Mouse (Mus musculus) cerebellum, postnatal 10 days (tissue): ENCODE data around the gene Mmp25.
"Not testable (repeated sequence)": the region's sequence is repeated elsewhere in the genome, so short reads cannot be mapped to it uniquely, and the experiment has no call there.

Experiments
- DNase-seq, 2 experiments: peaks; one replicate each; pipeline ENCODE4 v3.0.0; 2021; ENCODE audit warnings: mixed read lengths in 2 of 2

Mmp25 gene

GRCm38 (mm10) chr17:23599605-23600063 lies 45.4 kb downstream of the Mmp25 start:
- no peak for DNase-seq

GRCm38 (mm10) chr17:23598582-23599552 lies 46.2 kb downstream of the Mmp25 start, which contains the start of gene Zfp13:
Gene Zfp13, minus strand, starts transcription at chr17:23599487.
- DNase-seq: peak; percentile 71 to 77

GRCm38 (mm10) chr17:23595139-23595538 lies 49.9 kb downstream of the Mmp25 start:
- not testable (repeated sequence) for DNase-seq

GRCm38 (mm10) chr17:23592926-23593300 lies 52.2 kb downstream of the Mmp25 start:
- DNase-seq: no peak

- DNase-seq: peak; percentile 99
Measured at GRCm38 (mm10) chr17:23592208-23592925, 52.7 kb downstream of the Mmp25 start.

GRCm38 (mm10) chr17:23587253-23587652 lies 57.8 kb downstream of the Mmp25 start:
- DNase-seq: no peak

GRCm38 (mm10) chr17:23585721-23586491 lies 59.2 kb downstream of the Mmp25 start:
- DNase-seq: peak; percentile 88

- no peak for DNase-seq
Measured at GRCm38 (mm10) chr17:23584786-23585185, 60.3 kb downstream of the Mmp25 start.
